Mouse (Mus musculus): ENCODE data around the gene Kcna2.

DNA sequence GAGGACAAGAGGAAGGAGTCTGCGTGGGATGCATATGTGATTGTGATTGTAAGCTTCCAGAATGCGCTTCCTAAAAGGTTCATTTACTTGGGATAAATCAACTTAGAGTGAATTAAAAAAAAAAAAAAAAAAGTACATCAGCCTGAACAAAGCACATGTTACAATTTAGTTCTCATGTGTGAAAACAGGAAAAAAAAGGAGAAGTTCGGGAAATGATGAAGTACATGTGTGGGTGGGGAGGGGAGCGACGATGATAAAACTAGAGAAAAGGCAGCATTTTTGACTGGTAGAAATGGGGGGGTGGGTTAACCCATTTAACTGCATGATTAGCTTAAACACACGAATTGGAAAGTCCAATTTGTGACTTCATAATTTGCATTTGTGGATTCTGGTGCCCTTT, 33.7 kb upstream of the Kcna2 start:
- TF ChIP-seq EP300 (IDR thresholded peaks at IDR 0.05): no peak
- no peak for TF ChIP-seq CTCF (IDR thresholded peaks at IDR 0.05)

Measured in lung, postnatal 0 days (tissue).